Mouse (Mus musculus) c-Kit-positive CD71-positive TER-119-negative erythroid progenitor cells, embryonic 14.5 days (primary cell): Measurements from ENCODE around the gene Cog3.

Source experiments
- DNase-seq: peaks from one replicate; pipeline ENCODE4 v3.0.0-alpha.2; 2013; ENCODE audit warnings: low read depth

Cog3 gene

DNA sequence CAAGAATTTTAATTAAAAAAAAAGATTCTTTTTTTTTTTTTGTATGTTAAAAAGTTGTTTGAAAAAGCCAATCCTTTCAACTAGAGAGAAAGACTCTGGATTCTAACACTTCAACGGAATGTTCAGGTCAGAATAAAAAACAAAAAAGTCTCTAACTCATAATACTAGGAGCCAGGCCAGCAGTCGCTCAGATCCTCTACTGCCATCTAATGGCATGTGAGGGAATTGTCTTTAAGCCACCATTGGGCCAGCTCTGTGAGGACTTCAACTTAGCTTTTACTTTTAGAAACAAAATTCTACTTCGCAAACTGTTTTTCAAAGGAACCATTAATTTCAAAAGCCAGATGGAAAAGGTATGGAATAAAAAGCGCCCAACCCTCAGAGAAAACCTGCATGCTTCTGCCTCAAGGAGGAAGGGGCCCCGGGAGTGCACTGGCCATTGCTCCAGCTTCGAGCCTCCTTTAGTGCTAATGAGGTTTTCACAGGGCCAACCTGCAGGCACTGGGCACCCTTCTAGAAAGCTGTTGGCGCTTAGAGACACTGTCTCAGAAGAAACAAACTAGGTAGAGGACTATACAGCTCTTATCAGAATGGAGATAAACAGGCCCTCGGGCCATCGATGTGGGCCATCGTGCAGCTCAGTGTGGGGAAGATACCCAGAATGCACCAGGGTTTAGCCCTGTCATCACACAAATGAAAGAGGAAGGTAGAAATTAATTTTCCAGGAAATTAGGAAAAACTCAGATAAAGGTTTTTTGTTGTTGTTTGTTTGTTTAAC lies 6.9 kb upstream of the Cog3 start:
- DNase-seq: peak; percentile 70

- DNase-seq: no peak
These were observed 4.1 kb upstream of the Cog3 start for GRCm38 (mm10) chr14:75758401-75758800.

DNA sequence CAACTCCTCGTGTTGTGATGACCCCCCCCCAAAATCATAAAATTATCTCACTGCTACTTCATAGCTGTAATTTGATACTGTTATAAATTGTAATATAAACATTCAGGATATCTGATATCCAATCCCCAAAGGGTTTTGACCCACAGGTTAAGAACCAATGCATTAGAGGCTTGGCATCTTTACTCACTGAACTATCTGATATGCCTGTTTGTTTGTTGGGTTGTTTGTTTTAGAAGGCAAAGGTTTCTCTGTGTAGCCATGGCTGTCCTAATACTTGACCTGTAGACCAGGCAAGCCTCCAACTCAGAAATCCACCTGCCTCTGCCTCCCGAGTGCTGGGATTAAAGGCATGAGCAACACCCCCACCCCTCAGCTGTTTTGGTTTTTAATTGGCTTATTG lies 3.5 kb upstream of the Cog3 start:
- no peak for DNase-seq

DNA sequence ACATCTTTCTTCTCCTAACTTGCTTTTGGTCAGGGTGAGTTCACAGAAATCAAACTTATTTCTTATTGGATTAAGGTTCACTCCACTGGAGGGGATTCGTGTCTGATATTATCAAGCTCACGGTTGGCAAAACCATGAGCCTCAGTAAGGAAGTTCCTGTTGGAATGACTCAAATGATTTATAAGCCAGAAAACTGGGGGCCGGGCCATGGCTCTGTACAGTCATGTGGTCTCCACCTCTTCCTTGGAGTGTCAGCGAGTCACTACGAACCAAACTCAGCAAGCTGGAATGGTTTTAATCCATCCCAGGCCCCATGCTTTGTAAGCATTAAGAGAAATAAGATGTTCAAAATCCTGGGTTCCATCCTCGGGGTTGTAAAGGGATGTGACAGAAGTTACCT lies 2.7 kb upstream of the Cog3 start:
- no peak for DNase-seq

- DNase-seq: no peak
These were observed 1.1 kb downstream of the Cog3 start for GRCm38 (mm10) chr14:75753206-75753605.

- DNase-seq: no peak
These were observed 3.3 kb downstream of the Cog3 start for GRCm38 (mm10) chr14:75751040-75751439.

DNA sequence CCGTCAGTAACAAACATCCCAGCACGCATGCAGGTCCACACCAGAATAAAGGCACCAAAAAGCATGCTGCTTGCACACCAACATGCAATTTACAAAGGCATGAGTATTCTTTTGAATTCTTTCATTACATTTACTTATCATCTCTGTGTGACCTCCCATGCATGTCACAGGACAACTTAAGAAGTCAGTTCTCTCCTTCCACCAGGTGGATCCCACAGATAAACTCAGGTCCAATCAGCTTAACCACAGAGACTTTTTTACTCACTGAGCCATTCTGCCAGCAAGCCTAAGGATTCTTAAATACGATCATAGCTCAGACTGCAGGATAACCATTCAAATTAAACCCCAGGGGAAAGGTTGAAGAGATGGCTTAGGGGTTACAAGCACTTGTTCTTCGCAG lies 5.2 kb downstream of the Cog3 start:
- peak; percentile 85 for DNase-seq

GRCm38 (mm10) chr14:75747960-75748359 lies 6.4 kb downstream of the Cog3 start:
- no peak for DNase-seq

- DNase-seq: no peak
These were observed 12.4 kb downstream of the Cog3 start for GRCm38 (mm10) chr14:75741904-75742303.

DNA sequence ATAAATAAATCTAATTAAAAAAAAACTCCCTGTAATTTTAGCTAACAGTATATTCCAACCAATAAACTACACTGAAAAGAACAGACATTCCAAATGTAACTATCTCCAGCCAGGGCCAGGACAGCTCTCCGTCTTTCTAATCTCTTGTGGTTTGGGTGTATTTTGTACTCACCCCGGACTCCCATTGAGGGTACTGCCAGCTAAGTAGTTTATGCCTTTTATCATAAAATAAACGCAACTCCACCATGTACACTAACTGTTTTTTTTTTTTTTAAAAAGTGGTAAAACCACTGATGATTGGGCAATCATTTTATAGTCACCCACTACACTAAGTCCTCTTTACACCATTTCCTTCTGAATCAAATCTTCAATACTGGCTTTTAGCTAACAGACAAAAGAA lies 18.7 kb downstream of the Cog3 start:
- DNase-seq: no peak

GRCm38 (mm10) chr14:75732631-75733030 lies 21.7 kb downstream of the Cog3 start:
- DNase-seq: no peak

GRCm38 (mm10) chr14:75731361-75731760 lies 23.0 kb downstream of the Cog3 start:
- DNase-seq: no peak

GRCm38 (mm10) chr14:75728111-75728510 lies 26.2 kb downstream of the Cog3 start:
- no peak for DNase-seq

DNA sequence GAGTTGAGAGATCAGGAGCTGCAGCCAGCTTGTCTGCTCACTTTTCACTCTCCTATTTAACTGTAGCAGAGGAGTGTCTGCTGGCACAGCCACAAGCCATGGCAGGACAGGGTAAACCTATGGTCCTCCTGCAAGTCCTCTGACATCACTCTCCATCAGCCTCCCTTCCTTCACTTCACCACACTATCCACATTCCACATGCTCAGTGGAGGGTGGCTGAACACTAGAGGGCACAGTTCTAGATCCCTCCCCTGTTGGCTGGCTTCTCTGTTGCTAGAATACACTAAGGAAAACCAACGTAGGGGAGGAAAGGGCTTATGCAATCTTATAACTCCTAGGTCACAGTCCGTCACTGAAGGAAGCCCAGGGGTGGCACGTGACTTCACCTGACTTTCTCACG lies 27.3 kb downstream of the Cog3 start:
- no peak for DNase-seq

DNA sequence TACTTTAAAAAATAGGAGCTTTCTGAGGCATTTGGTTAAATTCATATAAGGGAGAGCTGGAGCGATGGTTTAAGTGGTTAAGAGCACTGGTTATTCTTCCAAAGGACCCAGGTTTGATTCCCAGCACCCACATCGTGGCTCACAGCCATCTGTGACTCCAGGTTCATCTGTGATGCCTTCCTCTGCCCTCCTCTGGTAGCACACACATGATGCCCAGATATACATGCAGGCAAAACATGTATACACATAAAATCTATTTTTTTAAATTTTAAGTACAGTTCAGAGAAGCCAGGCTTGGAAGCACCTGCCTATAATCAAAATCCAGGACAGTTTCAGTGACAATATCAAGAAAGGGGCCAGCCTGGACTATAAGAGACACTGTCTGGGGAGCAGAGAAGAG lies 31.5 kb downstream of the Cog3 start:
- DNase-seq: no peak

- DNase-seq: peak; percentile 76
These were observed 32.2 kb downstream of the Cog3 start for GRCm38 (mm10) chr14:75721977-75722563.

DNA sequence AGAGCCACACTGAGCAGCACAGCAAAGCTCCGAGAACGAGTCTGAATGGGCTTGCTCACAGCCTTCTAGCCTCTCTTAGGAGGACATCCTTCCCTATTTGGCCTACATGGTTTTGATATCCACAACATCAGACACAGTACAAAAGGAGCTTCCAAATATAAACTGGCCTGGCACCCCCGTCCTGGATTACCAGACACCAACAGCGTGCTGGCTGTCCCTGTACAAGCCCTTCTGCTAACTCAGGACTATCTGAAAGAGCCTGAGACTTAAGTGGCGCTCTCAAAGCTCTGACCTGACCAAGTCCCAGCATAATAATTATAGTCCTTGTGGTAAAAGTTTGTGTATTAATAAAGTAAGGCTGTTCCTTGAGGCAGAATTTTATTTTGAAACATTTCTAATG lies 34.2 kb downstream of the Cog3 start:
- DNase-seq: no peak

DNA sequence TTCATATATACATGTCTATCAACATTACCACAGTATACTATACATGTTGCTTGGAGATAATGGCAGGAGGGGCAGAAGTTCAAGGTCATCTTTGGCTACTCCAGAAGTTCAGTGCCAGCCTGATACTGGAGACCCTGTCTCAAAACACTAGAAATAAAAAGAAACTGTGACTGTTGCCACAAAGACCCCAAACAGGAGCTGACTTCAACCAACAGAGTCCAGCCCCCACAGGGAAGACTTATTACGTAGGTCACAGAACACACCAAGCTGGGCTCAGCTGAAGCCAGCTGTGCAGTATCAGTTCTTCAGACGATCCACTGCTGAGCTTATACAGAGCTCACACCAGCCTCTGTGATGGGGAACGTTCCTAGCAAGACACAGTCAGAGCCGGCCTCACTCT lies 37.9 kb downstream of the Cog3 start:
- DNase-seq: no peak

DNA sequence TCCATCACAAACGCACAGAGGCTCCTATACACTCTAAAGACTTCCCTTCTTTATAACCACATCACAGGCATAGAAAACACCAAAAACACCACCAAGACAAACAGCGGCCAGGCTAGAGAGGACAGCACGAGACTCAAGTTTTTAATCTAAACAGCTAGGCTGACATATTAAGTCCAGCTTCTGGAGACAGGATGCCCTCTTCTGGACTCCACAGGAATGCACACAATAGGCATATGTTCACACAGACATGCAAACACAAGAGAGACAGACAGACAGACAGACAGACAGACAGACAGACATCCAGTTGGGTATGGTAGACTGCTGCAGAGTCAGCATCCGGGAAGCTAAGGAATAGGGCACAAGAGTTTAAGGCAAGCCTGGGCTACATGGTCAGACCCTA lies 40.7 kb downstream of the Cog3 start:
- DNase-seq: no peak

DNA sequence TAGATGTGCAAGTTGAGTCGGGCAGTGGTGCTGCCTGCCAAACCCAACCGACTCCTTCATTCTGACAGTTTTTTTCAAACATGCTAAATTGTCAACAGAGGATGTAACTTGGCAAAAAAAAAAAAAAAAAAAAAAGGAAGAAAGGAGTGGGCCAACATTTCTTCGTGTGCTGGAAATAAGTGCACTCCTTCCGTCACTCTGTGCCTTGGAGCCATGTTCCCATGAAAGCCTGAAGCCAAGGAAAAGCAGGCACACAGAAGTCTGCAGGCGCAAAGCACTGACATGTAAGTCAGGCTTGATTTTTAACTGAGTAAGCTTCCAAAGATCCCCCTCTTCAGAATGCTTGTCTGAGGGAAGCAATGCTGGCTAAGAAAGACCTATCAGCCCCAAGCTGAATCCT lies 41.6 kb downstream of the Cog3 start:
- DNase-seq: no peak

GRCm38 (mm10) chr14:75711731-75712130 lies 42.6 kb downstream of the Cog3 start:
- DNase-seq: no peak

DNA sequence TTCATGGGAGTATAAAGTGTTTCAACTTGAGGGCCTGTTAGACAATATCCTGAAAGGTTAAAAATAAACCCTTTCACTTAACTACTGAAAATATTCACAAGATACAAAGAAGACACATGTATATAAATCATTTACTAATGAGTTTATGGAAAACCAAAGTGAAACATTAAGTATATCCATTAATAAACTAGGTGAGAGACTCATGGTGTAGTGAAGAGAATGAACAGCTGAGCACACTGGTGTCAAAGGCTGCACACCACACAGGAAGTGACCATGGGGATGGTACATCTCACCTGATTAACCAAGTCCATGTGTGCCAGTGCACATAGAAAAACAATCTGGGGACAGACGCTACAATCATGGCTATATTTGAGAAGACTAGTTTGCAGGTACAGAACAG lies 45.3 kb downstream of the Cog3 start:
- DNase-seq: no peak

DNA sequence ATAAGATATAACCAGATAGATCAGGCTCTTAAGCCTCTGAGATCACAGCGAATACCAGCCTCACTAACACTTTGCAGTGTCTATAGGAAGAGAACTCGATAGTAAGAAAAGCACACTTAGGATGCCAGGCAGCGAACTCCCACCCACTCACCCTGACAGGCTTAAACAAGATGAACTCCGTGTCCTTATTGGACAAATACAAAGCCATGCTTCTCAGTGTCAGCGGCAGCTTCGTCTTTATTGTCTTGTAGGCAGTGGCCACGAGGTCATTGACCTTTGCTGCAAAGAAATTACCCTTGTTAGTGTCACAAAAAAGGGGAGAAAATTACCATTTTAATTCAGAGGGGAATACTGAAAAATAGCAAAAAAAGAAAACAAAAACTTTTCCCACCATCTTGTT lies 46.5 kb downstream of the Cog3 start:
- no peak for DNase-seq

DNA sequence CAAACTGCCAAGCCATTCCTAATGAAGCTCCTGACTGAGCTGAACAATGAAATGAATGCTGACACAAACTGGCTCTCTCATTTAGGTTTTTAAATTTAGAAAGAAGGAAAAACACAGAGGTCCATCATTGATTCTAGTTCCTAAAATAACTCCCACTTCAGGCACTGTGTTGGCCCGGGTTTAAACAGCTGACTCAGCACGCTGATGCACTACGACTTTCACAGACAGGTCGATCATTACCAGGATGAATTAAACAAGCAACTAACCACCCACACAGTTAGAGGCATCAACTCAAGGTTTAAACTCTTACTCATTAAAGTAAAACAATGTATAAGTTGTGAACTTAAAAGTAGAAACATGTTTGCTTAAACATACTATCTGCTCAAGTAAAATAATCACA lies 47.7 kb downstream of the Cog3 start:
- no peak for DNase-seq
